Mouse (Mus musculus) 3134 (cell line): ENCODE data around the gene Pkd1l2.
A peak's percentile ranks its signal among the peaks of the same experiment; 100 is the strongest.

ENCODE experiments used
- DNase-seq: peaks from one replicate; pipeline ENCODE4 v3.0.0-alpha.2; 2011; ENCODE audit warnings: low spot score; ENCODE audit not compliant: insufficient read length; ENCODE audit errors: extremely low read depth

Gene Pkd1l2

DNA sequence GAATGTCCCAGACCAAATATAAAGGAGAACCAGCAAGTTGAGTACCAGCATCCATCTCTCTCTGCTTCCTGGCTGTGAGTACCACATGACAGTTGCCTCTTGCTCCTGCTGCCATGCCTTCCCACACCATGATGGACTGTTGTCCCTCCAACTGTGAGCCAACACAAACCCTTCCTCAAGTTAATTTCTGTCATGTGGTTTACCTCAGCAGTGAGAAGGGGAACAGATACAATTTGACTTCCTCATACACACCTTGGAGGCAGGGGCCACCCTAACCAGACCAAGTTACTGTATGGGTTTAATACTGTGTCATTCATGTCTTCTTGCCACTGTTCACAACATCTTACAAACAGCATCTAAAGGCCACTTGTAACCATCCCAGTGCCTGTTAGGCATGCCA, 4.8 kb upstream of the Pkd1l2 start:
- DNase-seq: no peak

DNA sequence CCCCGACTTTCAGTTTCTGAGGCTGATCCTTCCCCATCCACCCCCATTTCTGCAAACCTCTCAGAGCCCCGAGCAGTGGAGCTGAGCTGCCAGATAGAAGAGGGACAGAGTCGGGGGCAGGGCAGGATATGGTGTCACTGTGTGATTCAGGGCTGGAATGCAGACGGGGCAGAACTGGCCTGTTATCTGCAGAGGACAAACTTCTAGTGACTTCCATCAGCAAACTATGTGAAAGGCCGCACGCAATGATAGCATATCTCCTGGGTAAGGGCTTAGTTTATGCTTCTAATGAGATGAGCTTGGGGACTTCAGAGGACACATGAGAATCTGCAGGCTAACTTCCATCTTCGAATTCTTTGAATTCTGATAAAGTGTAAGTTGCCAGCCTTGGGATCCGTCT, 3.3 kb upstream of the Pkd1l2 start:
- no peak for DNase-seq

DNA sequence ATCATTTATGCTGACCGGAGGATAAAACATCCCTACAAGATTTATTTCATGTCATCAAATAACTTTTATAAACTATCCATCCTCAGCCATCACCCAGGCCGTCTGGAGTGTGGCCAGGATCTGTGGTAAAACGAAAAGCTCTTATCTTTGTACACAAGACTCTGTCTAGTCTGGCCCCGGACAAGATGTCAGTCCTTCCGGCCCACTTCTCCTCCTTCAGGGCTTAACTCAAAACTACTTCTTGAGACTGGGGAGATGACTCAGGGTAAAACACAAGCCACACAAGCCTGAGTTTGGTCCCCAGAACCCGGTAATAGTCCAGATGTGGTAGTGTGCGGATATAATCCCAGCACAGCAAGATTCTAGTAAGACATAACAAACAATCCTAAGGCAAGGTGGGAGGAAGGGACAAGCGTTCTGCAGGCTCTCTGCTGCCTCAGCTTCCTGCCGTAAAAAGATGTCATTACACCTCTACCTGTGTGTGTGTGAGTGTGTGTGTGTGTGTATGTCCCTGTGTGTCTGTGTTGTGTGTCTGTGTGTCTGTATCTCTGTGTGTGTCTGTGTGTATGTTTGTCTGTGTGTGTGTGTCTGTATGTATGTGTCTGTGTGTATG, 804 bp upstream of the Pkd1l2 start:
- no peak for DNase-seq

DNA sequence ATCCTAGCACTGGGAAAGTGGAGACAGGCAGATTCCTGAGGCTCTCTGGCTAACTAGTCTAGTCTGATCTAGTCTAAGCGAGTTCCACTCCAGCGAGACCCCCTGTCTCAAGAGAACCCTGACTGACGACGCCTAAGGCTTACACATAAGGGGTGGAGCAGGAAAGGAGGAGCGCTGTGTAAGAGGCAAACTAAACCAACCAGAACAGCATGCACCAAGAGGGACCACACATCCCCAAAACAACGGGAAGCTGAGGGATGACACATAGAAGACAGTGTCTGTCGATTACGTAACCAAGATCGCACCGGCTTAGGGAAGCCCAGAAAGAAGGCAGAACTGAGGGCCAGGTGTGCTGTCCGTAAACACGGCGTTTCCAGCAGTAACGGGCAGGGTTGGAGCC, 2.6 kb downstream of the Pkd1l2 start:
- DNase-seq: no peak

DNA sequence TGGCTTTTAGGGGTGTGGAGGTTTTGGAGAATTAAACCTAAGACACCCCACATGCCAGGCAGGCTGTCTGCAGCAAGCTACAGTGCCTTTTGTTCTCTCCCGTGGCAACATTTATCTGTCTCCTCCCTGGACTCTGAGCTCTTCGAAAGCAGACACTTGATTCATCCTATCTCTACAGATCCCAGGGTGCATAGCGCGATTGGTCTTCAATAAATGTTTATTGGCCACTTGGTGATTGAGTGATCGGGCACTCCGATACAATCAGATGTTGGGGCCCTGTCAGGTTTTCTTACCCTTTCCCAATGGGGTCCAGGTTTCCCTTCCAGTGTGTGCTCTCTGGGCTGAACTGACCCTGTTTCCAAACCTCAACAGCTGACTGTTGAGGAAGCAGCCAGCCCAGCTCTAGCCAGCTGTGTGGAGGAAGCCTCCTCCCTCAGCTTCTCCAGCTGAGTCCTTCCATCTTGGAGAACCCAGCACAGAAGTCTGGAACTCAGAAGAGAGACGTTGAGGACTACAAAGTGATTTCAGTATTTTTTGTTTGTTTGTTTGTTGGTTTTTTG, 3.8 kb downstream of the Pkd1l2 start:
- DNase-seq: no peak

DNA sequence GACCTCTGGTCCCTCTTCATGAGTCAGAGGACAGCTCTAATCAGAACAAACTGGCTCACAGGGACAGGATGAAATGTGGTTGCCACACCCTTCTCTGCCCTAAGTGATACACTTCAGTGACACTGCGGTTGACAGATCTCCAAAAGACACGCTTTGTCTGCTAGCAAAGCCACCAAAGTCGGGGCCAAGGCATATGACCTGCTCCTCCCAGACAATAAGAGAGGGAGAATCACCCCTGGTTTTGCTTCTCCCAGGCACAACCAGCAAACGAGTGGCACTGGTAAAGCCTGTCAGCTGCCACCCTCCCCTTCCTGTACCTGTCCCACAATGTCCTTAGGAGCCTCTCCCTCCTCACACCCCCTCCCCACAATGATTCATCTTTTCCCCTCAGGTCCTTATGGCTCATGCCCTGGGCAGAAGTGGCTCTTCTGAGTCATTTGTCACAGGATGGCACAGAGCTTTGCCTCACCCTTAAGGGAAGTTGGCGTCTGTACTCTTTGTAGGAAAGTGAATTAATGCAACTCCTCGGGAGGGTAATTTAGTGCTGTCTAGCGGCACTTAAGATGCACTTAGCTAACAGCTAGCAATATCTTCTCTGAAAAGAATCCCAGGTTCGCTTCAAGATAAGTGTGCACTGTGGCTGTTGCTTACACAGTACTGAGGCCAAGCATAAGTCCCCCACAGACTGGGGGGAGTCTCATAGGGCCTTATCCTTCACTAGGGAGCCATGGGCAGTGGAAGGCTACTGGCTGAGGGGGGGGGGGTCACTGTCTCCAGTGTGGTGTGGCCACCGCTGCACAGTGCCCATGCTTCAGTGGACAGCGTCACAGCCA, 7.7 kb downstream of the Pkd1l2 start:
- peak; percentile 62 for DNase-seq

DNA sequence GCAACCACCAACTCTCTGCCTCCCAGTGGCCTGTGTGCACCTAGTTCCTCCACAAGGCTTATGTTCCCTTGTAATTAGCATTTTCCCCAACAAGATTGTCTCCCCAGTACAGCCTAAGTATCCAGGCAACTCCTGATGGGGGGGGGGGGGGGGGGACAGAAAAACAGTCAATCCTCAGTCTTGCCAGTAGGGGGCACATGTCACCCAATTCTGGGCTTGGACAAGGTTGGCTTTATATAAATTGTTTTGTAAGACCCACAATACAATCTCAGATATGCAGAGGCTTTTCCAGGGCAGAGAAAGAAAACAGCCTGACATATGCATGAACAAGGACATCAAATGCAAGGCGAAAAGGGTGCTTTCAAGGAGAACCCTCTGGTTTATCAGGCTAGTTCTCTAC, 12.5 kb downstream of the Pkd1l2 start:
- DNase-seq: peak; percentile 22

DNA sequence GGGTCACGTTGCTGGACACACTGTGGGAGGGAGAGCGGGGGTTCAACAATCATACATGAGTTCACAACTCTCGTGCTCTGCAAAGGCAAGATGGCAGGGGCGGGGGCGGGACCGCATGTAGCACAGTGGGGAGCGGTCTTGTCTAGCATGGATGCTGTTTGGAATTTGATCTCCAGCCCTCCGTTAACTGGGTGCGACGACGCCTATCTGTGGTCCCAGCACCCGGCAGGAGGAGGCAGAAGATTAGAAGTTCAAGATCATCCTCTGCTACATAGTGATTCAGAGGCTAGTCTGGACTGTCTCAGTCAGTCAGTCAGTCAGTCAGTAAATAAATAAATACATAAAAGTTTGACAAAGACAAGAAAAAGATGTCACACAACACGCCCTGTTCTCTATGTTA, 14.0 kb downstream of the Pkd1l2 start:
- no peak for DNase-seq

DNA sequence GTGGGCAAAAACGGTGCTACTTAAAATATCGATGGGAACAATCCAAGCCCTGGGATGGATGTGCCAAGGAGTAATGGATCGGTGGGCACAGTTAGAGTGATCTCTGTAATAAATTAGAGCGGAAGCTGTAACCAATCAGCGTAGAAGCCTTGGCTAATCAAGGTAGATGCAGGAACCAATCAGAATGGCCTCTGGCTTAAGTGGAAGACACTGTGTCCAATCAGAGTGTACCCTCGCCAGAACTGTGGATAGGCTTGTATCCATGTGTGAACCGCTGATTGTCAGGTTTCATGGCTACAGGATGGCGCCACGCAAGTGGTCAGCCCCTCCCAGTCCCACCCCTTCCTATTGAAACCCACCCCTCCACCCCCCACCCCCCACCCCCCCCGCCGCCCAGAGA, 14.9 kb downstream of the Pkd1l2 start:
- no peak for DNase-seq

DNA sequence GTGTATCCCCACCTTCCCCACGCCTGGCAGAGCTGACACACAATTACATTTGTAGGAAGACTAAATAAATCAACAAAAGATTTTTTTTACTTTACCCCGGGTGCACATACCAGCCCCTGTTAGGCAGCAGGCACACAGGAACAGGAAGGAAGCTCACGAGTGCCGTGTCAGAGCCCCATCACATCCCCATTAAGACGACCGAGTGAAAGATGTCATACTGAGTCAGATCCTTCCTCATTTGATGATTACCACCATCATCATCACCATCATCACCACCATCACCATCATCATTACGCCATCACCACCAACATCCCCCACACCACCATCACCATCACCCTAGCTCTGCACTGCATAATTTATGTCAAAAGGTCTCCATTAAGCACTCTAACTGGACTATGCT, 15.3 kb downstream of the Pkd1l2 start:
- DNase-seq: no peak

DNA sequence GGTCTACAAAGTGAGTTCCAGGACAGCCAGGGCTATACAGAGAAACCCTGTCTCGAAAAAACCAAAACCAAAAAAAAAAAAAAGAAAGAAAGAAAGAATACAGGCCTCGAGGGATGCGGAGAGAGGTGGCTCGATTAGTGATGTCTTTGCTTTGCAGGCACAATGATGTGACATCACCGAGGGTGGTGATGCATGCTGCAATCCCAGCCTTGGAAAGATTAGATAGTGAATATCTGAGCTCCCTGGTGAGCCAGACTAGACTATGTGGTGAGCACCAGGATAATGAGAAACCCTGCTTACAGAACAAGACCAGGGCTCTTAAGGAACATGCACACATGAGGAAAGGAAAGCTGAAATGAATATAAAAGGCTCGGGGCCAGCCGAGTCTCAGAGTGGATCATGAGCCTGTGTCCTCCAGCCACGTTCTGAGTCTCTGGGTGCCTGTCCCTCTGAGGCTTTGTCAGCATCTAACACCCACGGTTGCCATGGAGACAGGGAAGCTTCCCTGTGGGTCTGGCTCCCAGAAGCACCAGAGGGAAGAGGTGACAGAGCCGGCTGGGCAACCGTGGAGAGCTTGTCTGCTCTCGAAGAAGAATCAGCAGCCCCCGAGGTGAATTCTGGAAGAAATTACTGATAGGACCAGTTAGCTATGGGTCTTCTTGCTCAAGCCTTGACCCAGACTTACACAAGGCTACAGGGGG, 20.9 kb downstream of the Pkd1l2 start:
- DNase-seq: no peak

DNA sequence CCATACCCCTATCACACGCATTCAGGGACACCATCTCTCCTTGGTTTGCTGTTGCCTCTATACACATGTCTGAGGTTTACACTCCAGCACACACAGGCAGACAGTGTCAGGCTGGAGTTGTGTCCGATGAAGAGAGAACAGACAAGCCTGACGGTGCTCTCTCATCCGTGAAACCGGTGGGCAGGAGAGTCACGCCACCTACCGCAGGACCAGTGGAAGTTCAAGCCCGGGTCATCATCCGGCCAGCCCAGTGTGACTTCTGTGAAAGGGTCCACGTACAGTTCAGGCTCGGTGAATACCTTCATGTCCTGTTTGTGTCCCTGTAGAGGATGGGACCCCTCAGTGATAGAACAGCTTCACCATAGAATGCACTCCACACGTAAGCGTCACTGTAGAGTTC, 21.9 kb downstream of the Pkd1l2 start:
- DNase-seq: no peak

DNA sequence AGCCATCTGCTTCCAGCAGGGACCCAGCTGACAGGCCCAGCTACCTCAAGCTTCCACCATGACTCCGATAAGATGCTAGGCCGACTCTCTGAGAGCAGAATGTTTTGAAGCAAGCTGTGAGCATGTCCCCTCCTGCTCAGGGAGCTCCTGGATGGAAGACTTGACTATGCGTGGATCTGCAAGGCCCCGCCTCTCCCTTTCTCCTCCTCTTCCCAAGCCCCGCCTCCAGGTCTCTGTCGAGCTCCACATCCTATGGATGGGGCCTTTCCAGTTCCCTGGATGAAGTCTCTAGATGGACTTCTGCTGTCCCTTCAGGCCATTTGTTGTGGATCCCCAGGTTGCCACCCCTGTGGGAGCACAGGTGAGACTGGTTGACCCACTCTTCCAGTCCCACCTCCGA, 23.2 kb downstream of the Pkd1l2 start:
- no peak for DNase-seq

DNA sequence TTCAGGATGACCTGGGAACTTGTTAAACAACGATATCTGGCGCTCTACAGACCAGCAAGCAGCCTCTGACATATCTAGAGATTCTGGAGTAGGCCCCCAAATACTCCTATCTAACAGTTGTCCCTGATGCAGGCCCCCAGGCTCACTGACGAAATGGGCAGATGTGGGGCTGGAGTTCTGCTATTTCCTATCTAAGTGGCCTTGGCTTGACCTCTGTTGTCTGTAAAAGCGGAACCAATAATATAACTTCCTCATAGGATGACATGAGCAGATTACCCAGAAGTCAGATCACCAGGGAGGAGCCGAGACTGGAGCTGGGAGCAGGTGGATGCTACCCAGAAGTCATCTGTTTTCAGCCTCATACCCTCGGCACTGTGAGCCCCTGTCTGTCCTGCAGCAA, 27.2 kb downstream of the Pkd1l2 start:
- no peak for DNase-seq

DNA sequence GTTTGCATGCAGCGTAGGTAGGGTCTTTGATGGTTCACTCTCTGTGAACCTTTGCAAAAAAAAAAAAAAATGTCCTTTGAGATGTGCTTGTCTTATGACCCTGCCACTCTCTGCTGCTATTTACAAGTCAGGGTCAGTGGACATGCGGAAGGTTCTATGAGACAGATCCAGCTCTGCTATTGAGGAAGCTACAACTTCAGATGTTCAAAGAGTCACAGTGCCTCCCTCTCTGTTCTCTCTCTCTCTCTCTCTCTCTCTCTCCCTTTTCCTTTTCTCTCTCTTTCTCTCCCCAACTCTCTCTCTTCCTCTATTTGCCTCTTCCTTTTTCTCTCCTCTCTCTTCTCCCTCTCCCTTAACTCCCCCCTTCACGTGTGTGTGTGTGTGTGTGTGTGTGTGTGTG, 28.1 kb downstream of the Pkd1l2 start:
- no peak for DNase-seq

DNA sequence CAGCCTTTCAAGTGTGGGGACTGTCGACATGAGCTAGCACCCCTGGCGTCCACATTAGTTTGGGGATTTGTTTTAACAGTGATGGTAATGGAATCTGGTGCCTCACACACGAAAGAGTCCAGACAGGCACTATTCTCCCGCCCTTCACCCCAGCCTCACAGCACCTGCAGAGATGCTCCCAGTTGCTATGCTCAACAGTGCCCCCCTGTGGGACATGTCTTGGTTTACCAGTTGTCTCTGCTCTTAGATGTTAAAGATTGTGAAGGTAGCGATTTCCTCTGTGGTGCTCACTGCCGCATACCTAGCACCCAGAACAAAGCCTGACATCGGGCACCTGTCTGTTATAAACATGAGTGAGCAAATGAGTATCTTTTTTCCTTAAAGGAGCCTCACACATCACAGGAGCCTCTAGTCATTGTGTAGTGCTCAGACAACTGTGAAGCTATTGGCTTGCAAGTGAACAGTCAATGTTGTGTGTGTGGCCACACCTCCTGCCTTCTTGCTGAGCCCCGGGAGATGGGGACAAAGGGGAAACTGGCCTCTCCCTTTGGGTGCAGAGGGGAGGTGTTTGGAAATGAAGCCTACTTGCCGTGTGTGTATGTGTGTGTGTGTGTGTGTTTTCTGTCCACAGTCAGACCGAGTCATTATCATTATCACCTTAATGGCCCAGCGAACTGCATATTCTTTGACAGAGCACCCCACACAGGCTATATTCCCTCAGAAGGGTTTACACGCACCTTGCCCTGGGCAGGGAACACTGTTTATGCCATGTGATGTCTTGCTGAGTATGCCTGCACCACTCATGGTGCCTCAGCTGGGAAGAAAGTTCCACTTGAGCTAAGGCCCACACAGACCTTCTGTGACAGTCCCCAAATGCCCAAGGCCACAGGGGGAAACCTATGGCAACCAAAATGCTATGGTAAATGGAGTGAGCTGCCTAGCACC, 28.8 kb downstream of the Pkd1l2 start:
- no peak for DNase-seq

DNA sequence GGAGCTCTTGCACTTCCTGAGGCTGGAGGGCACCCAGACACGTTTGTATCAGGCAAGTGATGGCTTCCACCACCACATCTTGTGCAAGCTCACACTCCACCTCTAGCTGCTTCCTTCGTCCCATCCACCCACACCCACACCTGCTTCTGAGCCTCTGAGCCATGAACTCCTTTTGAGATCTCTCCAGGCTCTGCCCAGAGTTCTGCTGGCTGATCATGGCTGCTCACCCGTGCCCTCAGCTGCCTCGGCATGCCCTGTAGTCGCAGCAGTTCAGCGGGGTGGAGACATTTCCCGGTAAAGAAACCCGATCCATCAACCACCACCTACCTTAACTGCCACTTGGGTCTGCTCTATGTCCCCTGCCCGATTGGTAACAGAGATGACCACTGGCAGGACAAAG, 30.9 kb downstream of the Pkd1l2 start:
- DNase-seq: no peak

DNA sequence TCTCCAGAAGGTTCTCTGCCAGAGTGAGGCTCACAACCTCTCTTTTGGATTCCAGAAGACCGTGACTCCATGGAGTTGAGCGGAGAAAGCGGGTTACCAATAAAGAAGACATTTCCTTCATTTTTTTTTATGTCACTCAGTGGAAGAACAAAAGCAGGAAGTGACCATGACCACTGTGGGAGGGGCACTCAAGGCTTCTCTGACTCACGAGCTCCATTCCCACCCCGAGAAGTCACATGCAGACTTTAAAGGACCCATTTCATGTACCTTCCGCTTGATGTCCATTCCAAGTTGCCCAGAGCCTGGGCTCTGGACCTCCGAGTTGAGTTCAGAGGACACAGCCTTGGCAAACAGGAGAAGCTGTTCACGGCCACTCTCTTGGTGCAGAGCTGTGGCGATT, 31.5 kb downstream of the Pkd1l2 start:
- no peak for DNase-seq

DNA sequence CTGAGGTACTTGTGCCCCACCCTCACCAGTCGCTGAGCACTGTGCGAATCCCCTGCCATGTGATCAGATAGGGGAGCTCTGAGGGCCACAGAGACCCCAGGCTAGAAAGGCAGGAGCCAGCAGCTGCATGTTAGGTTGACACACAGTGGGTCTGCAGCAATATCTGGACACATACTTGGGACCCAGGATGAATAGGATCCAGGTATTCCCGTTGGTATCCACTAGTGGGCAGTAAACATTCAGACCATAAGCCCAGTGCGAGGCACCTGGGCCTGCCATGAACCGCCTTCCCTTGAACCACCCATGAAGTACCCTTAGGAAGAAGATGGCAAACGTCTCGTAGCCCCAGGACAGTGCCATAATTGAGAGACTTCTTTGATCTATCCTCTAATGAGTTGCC, 32.8 kb downstream of the Pkd1l2 start:
- DNase-seq: no peak

DNA sequence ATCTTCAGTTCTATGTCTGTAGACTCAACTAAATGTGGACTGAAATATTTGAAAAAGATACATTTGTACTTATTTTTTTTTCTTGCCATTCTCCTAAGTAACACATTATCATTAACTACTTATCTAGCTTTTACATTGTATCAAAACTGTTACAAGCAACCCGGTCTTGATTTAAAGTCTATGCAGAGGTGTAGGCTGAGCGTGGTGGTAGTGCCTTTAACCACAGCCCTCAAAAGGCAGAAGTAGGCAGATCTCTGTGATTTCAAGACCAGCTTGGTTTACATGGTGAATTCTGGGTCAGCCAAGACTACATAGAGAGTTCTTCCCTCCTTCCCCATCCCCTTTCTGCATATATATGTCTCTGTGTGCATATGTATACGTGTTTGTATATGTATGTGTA, 38.7 kb downstream of the Pkd1l2 start:
- DNase-seq: no peak

DNA sequence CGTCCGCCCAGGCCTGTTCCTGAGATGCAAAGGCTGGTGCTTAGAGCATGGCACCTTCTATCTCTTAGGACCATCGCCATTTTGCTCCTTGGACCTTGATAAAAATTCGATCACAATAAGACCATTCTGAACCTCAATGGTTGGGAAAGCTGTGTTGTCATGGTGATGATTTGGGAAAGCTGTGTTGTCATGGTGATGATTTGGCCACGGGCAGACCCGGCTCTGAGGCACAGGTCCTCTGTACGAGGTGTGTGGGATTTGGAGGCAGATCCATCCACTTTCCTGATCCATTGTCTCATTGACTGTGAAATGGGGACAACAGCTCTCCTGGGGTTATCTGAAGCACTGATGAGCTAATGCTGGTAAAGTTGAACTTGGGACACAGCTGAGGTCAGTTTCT, 42.4 kb downstream of the Pkd1l2 start:
- no peak for DNase-seq
